Mouse (Mus musculus) G1E (cell line): ENCODE data around the gene Naa10. TPM values are rescaled to one million over a fixed set of nuclear protein-coding genes. Genes with fewer than 3 reads are reported as not detected.

Experiments
- ATAC-seq: 2 replicates; pipeline ENCODE4 v1.8.0; 2016; ENCODE audit warnings: mild to moderate bottlenecking; ENCODE audit not compliant: insufficient number of reproducible peaks, poor library complexity, low FRiP score, severe bottlenecking; ENCODE audit errors: extremely low read depth
- DNase-seq: peaks from one replicate; pipeline ENCODE4 v3.0.0; 2012; ENCODE audit warnings: low spot score
- H3K27me3 ChIP-seq: 2 replicates; pipeline ENCODE4 v1.6.1; 2012; ENCODE audit warnings: mild to moderate bottlenecking, low read length, inconsistent platforms; ENCODE audit not compliant: insufficient read depth
- H3K36me3 ChIP-seq: replicated peaks from 2 replicates; pipeline ENCODE3; 2012; ENCODE audit warnings: mild to moderate bottlenecking, inconsistent platforms
- H3K4me1 ChIP-seq: 2 replicates; pipeline ENCODE4 v1.6.1; 2012; ENCODE audit warnings: low read depth, low read length, inconsistent platforms, mixed read lengths; ENCODE audit not compliant: insufficient read depth
- H3K4me3 ChIP-seq: 2 replicates; pipeline ENCODE4 v1.5.1; 2012; ENCODE audit warnings: low read depth, mild to moderate bottlenecking, inconsistent platforms, low read length, moderate library complexity, mixed read lengths
- H3K9me3 ChIP-seq: replicated peaks from 2 replicates; pipeline ENCODE4 v1.6.1; 2012; ENCODE audit warnings: inconsistent platforms
- CTCF ChIP-seq: IDR thresholded peaks from 2 replicates; pipeline ENCODE4 v1.5.1; 2012; ENCODE audit warnings: low read depth, low read length, inconsistent platforms, mixed read lengths
- GATA1 ChIP-seq: IDR thresholded peaks from 2 replicates; pipeline ENCODE4 v1.6.1; 2012; ENCODE audit warnings: borderline replicate concordance, low read length, inconsistent platforms, mixed read lengths
- GATA2 ChIP-seq: IDR thresholded peaks from 2 replicates; pipeline ENCODE4 v1.6.1; 2012; ENCODE audit warnings: low read depth, low read length, inconsistent platforms, borderline replicate concordance
- POLR2AphosphoS5 ChIP-seq: IDR thresholded peaks from 2 replicates; pipeline ENCODE4 v1.6.1; 2012; ENCODE audit warnings: low read depth, low read length, inconsistent platforms; ENCODE audit not compliant: insufficient replicate concordance
- TAL1 ChIP-seq: conservative IDR thresholded peaks from 2 replicates; pipeline ENCODE4 v1.6.1; 2012; ENCODE audit warnings: low read depth, low read length, inconsistent platforms, mixed read lengths
- polyA plus RNA-seq: library from polyadenylated mRNA; stranded (reverse); fragments of >175 nt; gene quantifications from 2 replicates; pipeline ENCODE4 v1.2.3, GENCODE M21; 2012
- total RNA-seq, 2 experiments: library from RNA; stranded (forward) in 1 of 2; stranded (reverse) in 1 of 2; fragments of 200-1000 nt in 1 of 2; fragments of >200 nt in 1 of 2; fragmentation: Nextera tagmentation in 1 of 2; gene quantifications; 2 replicates each; pipeline ENCODE4 v1.2.3; 2014 to 2017

The Naa10 gene
- total and polyA plus RNA-seq, 3 experiments, result 55.9 to 192 (median 85.4) TPM

DNA sequence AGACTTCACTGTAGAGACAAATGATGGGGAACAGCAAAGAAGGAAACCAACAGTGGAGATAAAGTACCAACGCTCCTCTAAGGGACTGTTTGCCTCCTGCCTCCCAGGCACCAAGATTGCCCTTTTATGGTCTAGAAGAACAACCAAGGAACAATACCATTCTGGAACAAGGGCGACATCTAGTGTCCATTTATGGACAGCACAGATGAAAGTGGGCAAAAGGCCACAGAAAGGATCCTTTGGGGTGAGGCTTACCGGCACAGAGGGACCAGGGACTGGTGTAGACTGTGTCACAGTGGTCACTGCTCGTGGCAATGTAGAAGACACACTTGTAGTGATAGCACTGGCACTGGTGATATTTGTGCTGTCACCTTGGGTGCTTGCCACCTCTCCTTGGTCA, 26.9 kb upstream of the Naa10 start:
- DNase-seq, result peak; percentile 27

DNA sequence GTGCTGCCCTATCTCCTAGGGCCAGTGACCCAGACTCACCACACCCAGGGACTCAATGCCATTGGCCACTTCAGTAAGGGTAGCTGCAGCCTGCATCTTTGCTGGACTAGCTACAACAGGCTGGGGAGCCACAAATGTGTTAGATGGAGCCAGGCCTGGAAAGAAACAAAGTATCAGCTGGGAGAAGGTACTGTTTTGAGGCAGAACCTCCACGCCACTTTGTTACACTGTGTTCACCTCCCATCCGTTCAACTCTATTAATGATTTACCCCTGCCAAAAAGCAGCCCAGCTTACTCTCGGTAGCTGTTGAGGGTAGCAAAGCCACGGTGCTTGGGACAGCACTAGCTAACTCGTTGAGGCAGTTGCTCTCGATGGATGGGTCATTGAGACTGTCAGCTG, 25.2 kb upstream of the Naa10 start:
- Histone ChIP-seq H3K9me3 (no peaks in the 10 kb centered on the region), H3K4me1 (peaks cover 40% of the 10 kb centered on the region), H3K4me3 (no peak overlapping the region; the same call in 1 of the 2 replicates), H3K36me3 (peaks cover 100% of the 10 kb centered on the region), H3K27me3 (no peaks in the 10 kb centered on the region)
- ATAC-seq (no peak), DNase-seq (no peak)
- no peak for TF ChIP-seq GATA2
- TF ChIP-seq POLR2AphosphoS5, result no peak
- TF ChIP-seq TAL1, result no peak
- no peak for TF ChIP-seq GATA1
- TF ChIP-seq CTCF, result no peak

More for the DNA sequence above, 26.9 kb upstream of the Naa10 start:
- Histone ChIP-seq H3K9me3 (no peaks in the 10 kb centered on the region), H3K27me3 (no peaks in the 10 kb centered on the region), H3K4me1 (peaks cover 42% of the 10 kb centered on the region), H3K4me3 (no peak overlapping the region), H3K36me3 (peaks cover 100% of the 10 kb centered on the region)
- no peak for ATAC-seq
- TF ChIP-seq CTCF (peak; percentile 63), GATA2 (no peak)

DNA sequence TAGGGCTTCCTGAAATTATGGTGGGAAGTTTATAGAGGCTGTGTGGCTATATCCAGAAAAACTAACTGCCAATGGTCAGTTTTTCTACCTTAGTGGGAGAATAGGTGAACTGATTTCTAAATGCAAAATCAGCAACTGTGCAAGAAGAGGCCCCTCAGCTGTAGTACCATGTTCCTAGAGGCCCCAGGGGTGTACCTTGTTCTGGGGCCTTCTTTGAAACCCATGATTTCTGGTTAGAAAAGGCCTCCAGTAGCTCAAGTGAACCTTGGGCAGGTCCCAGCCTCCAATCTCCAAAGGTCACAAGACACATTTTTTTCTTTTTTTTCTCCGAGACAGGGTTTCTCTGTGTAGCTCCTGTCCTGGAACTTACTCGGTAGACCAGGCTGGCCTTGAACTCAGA, 20.6 kb upstream of the Naa10 start:
- TF ChIP-seq CTCF (no peak), POLR2AphosphoS5 (no peak), GATA1 (no peak), GATA2 (no peak), TAL1 (no peak)
- H3K9me3 ChIP-seq, result no peaks in the 10 kb centered on the region
- peaks cover 9% of the 10 kb centered on the region; the same call in 1 of the 2 replicates for H3K4me1 ChIP-seq
- H3K36me3 ChIP-seq, result peaks cover 68% of the 10 kb centered on the region
- no peaks in the 10 kb centered on the region for H3K27me3 ChIP-seq
- ATAC-seq (no peak), DNase-seq (no peak)
- H3K4me3 ChIP-seq, result no peak overlapping the region

DNA sequence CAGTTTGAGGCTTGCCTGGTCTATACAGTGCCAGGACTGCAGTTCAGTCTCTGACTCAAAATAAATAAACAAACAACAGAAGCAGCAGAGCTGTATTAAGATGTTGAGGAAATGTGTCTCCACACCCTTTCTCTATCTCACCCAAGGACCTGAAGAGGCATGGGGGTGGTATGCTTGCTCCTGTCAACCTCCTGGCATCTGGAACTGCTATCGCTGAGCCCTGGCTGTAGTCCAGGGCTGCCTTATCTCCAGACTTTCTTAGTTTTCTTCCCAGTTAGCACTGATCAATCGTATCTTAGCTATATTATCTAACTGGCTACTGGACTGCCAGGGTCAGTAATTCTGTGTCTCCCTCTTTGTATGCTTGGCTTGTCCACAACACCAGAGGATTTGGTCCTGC, 20.1 kb upstream of the Naa10 start:
- Histone ChIP-seq H3K4me3 (no peak overlapping the region), H3K9me3 (no peaks in the 10 kb centered on the region), H3K4me1 (peaks cover 4% of the 10 kb centered on the region; the same call in 1 of the 2 replicates), H3K36me3 (peaks cover 63% of the 10 kb centered on the region), H3K27me3 (no peaks in the 10 kb centered on the region)
- TF ChIP-seq GATA2, result no peak
- TF ChIP-seq POLR2AphosphoS5, result no peak
- TF ChIP-seq CTCF, result no peak
- TF ChIP-seq GATA1, result no peak
- DNase-seq, result no peak
- ATAC-seq, result no peak

DNA sequence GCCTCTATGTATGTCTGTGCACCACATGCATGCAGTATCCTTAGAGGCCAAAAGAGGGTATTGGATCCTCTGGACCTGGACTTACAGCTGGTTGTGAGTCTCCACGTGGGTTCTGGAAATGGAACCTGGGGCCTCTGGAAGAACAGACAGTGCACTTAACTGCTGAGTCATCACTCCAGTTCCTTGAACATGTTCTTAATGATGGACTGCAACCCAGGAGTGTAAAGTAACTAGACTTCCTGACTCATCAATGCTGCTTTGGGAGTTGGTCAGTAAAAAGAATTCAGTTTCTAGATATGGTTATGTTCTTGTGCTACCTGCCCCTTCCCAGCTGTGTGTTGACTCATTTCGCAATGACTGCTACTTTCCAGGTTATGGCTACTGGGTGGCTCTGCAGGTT, 10.1 kb upstream of the Naa10 start:
- Histone ChIP-seq H3K9me3 (no peaks in the 10 kb centered on the region), H3K36me3 (peaks cover 28% of the 10 kb centered on the region), H3K27me3 (no peaks in the 10 kb centered on the region), H3K4me1 (peaks cover 35% of the 10 kb centered on the region), H3K4me3 (no peak overlapping the region)
- TF ChIP-seq TAL1, result no peak
- no peak for TF ChIP-seq GATA1
- no peak for TF ChIP-seq CTCF
- TF ChIP-seq GATA2, result no peak
- TF ChIP-seq POLR2AphosphoS5, result no peak
- ATAC-seq, result no peak
- no peak for DNase-seq

DNA sequence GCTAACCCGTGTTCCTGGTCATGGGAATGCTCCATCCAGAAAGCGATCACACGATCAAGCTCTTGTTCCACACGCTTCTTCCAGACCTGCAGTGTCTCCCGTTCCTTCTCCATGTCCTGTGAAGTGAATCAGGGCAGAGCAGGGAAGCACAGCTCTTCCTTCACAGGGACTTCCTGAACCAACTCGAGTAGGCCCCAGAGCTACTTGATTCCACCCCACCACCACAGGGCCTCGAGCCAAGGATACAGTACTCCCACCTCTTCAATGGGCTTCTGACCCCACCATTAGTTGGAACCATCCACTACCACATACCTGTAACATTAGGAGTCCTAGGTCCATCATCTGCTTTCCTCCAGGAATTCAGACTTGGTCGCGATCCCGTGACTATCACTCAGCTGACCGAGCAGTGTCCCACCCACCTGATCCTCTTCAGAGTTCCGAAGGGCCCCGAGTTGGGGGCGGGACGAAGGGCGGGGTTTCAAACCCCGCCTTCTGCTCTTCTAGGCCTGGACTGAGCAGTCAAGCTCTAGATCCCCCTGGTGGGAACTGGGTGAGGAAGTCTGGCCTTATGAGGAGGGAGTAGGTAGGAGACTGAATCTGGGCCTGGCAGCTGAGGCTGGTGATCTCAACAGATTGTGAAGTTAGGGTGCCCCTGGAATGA, 8.8 kb upstream of the Naa10 start, which contains the start of gene Renbp:
Gene Renbp (minus strand): TSS at position 449 of the 661 bp plus-strand sequence.
- Histone ChIP-seq H3K36me3 (peaks cover 38% of the 10 kb centered on the region), H3K4me1 (peaks cover 35% of the 10 kb centered on the region), H3K9me3 (no peaks in the 10 kb centered on the region), H3K27me3 (no peaks in the 10 kb centered on the region), H3K4me3 (peak within 1 kb of the TSS; percentile 71)
- peak; percentile 63 for DNase-seq
- TF ChIP-seq GATA1 (no peak), POLR2AphosphoS5 (no peak), GATA2 (no peak), CTCF (no peak), TAL1 (no peak)
- ATAC-seq, result peak; percentile 86
